Mouse (Mus musculus) forebrain, embryonic 10.5 days (tissue): ENCODE data around the gene Mob3b. TPM values are rescaled to one million over a fixed set of nuclear protein-coding genes. Genes with fewer than 3 reads are reported as not detected.

Source experiments
- DNase-seq: peaks from one replicate; pipeline ENCODE4 v3.0.0-alpha.2; 2017; ENCODE audit warnings: low spot score; ENCODE audit errors: extremely low spot score
- H3K27ac ChIP-seq: fragments of 300-500 bp; sonication (generic); 2 replicates; pipeline ENCODE4 v1.5.1; 2016; ENCODE audit warnings: mild to moderate bottlenecking
- H3K27me3 ChIP-seq: fragments of 300-500 bp; sonication (generic); 2 replicates; pipeline ENCODE4 v1.6.1; 2016; ENCODE audit warnings: mild to moderate bottlenecking; ENCODE audit not compliant: poor library complexity, severe bottlenecking
- H3K36me3 ChIP-seq: fragments of 300-500 bp; sonication (generic); replicated peaks from 2 replicates; pipeline ENCODE4 v1.6.1; 2016; ENCODE audit warnings: mild to moderate bottlenecking, moderate library complexity
- H3K4me1 ChIP-seq: fragments of 300-500 bp; sonication (generic); 2 replicates; pipeline ENCODE4 v1.6.1; 2016
- H3K4me3 ChIP-seq: fragments of 300-500 bp; sonication (generic); 2 replicates; pipeline ENCODE4 v1.5.1; 2016; ENCODE audit warnings: mild to moderate bottlenecking, moderate library complexity
- H3K9me3 ChIP-seq: fragments of 300-500 bp; sonication (generic); 2 replicates; pipeline ENCODE4 v1.6.1; 2016; ENCODE audit warnings: mild to moderate bottlenecking, moderate library complexity
- WGBS: fragments of 180-500 bp; shearing (Covaris S2); methylation state at CpG from one replicate; pipeline ENCODE4 v1.1.7; 2016; 5-methylcytosine and 5-hydroxymethylcytosine counted together
- polyA plus RNA-seq: library from polyadenylated mRNA; unstranded; fragments of >200 nt; fragmentation: Nextera tagmentation; extraction: Ambion mirVana; gene quantifications from 2 replicates; pipeline ENCODE4 v1.2.1, GENCODE M21; 2016

Gene Mob3b
- polyA plus RNA-seq, 1 experiment from 2014 or later = 24.1 TPM

GRCm38 (mm10) chr4:35140317-35140716 lies 17.0 kb downstream of the Mob3b start:
- no peak overlapping the region for H3K4me3 ChIP-seq
- H3K36me3 ChIP-seq = no peaks in the 10 kb centered on the region
- H3K4me1 ChIP-seq = peaks cover 19% of the 10 kb centered on the region
- no peaks in the 10 kb centered on the region for H3K27me3 ChIP-seq
- H3K9me3 ChIP-seq = no peaks in the 10 kb centered on the region
- DNase-seq = no peak
- WGBS = 92% methylated on average over 6 of the region's 6 CpGs
- no peak overlapping the region for H3K27ac ChIP-seq

- DNase-seq = no peak
- no peaks in the 10 kb centered on the region for H3K27me3 ChIP-seq
- H3K4me3 ChIP-seq = no peak overlapping the region
- peak overlapping the region; percentile 35; the same call in 1 of the 2 replicates for H3K27ac ChIP-seq
- no peaks in the 10 kb centered on the region for H3K9me3 ChIP-seq
- H3K36me3 ChIP-seq = 0 out of 2 replicates have a peak, but pooled peaks cover 2% of the 10 kb centered on the region
- 46% methylated on average over 6 of the region's 6 CpGs for WGBS
- peaks cover 22% of the 10 kb centered on the region for H3K4me1 ChIP-seq
Measured at GRCm38 (mm10) chr4:35138077-35138476, 19.2 kb downstream of the Mob3b start.

DNA sequence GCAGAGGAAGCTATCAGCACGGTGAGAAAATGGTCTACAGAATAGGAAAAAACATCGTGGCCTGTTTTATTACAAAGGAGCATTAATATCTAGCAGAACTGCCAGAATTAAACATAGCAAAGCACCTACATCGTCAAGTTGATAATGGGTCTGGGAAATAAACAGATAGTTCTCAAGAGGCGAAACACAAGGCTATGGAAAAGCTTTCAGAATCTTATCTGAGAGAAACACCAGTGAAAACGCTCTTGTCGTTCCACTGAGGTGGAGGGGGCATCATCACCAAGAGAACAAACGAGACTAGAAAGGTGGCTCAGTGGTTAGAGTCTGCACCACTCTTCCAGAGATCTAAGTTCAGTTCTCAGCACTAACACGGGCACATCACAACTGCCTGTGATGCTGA lies 20.3 kb downstream of the Mob3b start:
- Histone ChIP-seq H3K36me3 (peaks cover 4% of the 10 kb centered on the region; the same call in 1 of the 2 replicates), H3K4me1 (peaks cover 22% of the 10 kb centered on the region), H3K4me3 (no peak overlapping the region), H3K9me3 (0 out of 2 replicates have a peak, but pooled peaks cover 2% of the 10 kb centered on the region), H3K27ac (no peak overlapping the region), H3K27me3 (no peaks in the 10 kb centered on the region)
- no peak for DNase-seq
- WGBS = 89% methylated on average over 8 of the region's 8 CpGs

DNA sequence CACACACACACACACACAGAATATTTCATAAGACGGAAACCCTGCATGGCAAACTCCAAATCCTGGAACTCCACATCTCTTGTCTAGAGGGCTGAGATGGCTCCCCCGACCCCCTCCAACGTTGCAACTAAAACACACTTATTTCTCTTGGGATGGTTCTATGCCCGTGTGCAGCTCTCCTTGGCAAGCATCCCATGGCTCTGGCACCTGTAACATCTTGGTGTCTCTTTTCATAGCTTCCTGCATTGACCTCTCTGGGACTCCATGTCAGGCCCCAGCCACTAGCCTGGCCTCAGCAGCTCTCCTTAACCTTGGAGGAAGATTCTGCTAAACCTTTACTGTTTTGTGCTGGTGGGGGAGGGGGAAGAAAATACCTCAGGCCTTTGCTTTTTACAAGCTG lies 21.5 kb downstream of the Mob3b start:
- peaks cover 22% of the 10 kb centered on the region for H3K4me1 ChIP-seq
- H3K27ac ChIP-seq = peak overlapping the region; percentile 27
- no peak for DNase-seq
- 0 out of 2 replicates have a peak, but pooled peaks cover 10% of the 10 kb centered on the region for H3K9me3 ChIP-seq
- H3K27me3 ChIP-seq = no peaks in the 10 kb centered on the region
- 80% methylated on average over 4 of the region's 4 CpGs for WGBS
- H3K36me3 ChIP-seq = peaks cover 7% of the 10 kb centered on the region; the same call in 1 of the 2 replicates
- no peak overlapping the region for H3K4me3 ChIP-seq

GRCm38 (mm10) chr4:35134846-35135611 lies 22.3 kb downstream of the Mob3b start:
- 86% methylated on average over 15 of the region's 15 CpGs for WGBS
- Histone ChIP-seq H3K36me3 (peaks cover 7% of the 10 kb centered on the region; the same call in 1 of the 2 replicates), H3K4me3 (no peak overlapping the region), H3K9me3 (0 out of 2 replicates have a peak, but pooled peaks cover 10% of the 10 kb centered on the region), H3K4me1 (peaks cover 22% of the 10 kb centered on the region), H3K27me3 (no peaks in the 10 kb centered on the region), H3K27ac (no peak overlapping the region)
- no peak for DNase-seq

GRCm38 (mm10) chr4:35133411-35133810 lies 23.9 kb downstream of the Mob3b start:
- Histone ChIP-seq H3K27me3 (no peaks in the 10 kb centered on the region), H3K4me1 (peaks cover 25% of the 10 kb centered on the region), H3K4me3 (no peak overlapping the region), H3K36me3 (peaks cover 7% of the 10 kb centered on the region; the same call in 1 of the 2 replicates), H3K9me3 (0 out of 2 replicates have a peak, but pooled peaks cover 10% of the 10 kb centered on the region), H3K27ac (no peak overlapping the region)
- DNase-seq = no peak
- 94% methylated on average over 4 of the region's 4 CpGs for WGBS

DNA sequence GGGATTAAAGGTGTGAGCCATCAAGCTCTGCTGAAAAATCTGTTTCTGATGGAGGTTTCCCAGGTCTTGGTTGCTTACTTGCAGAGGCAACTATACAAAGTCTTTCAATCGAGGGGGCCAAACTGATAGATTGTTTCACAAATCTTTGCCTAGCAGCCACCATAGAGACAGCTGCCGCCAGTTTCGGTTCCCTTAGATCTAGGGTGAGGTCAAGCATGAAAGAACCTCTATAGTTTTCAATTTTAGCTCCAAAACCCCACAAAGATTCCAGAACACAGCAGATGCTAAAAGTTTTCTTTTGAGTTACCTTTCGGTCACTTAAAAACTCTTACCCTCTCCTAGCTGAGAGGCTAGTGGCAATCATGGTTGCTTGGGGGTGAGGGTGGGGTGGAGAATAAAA lies 25.7 kb downstream of the Mob3b start:
- H3K27me3 ChIP-seq = no peaks in the 10 kb centered on the region
- 76% methylated on average over 4 of the region's 4 CpGs for WGBS
- no peak overlapping the region for H3K4me3 ChIP-seq
- no peak overlapping the region for H3K27ac ChIP-seq
- no peak for DNase-seq
- H3K36me3 ChIP-seq = peaks cover 7% of the 10 kb centered on the region; the same call in 1 of the 2 replicates
- peaks cover 36% of the 10 kb centered on the region for H3K4me1 ChIP-seq
- H3K9me3 ChIP-seq = 0 out of 2 replicates have a peak, but pooled peaks cover 10% of the 10 kb centered on the region

GRCm38 (mm10) chr4:35130411-35130948 lies 26.8 kb downstream of the Mob3b start:
- 0 out of 2 replicates have a peak, but pooled peaks cover 10% of the 10 kb centered on the region for H3K9me3 ChIP-seq
- 85% methylated on average over 6 of the region's 6 CpGs for WGBS
- no peak for DNase-seq
- H3K36me3 ChIP-seq = peaks cover 7% of the 10 kb centered on the region; the same call in 1 of the 2 replicates
- H3K4me3 ChIP-seq = no peak overlapping the region
- no peaks in the 10 kb centered on the region for H3K27me3 ChIP-seq
- H3K4me1 ChIP-seq = peaks cover 36% of the 10 kb centered on the region
- no peak overlapping the region for H3K27ac ChIP-seq

DNA sequence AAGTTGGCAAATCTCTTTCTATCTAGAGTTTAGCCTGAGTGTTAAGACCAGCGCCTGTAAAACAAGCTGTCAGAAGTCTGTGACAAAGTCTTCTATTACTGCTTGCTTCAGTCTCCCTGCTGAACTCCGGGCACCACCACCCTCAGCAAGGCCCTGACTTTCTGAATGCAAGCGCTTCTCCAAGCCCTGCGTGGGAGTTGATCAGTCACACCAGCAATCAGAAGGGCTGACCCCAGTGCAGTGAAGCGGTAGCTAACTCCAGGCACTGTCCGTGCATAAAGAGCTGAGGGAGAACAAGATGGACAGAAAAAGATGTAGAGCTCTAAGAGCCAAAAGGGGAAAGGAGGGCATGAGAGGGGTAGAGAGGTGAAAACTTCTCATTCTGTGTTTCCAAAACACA lies 29.5 kb downstream of the Mob3b start:
- DNase-seq = no peak
- Histone ChIP-seq H3K27ac (peak overlapping the region; percentile 62; the same call in 1 of the 2 replicates), H3K9me3 (0 out of 2 replicates have a peak, but pooled peaks cover 10% of the 10 kb centered on the region), H3K27me3 (no peaks in the 10 kb centered on the region), H3K4me3 (no peak overlapping the region), H3K4me1 (peaks cover 60% of the 10 kb centered on the region), H3K36me3 (peaks cover 5% of the 10 kb centered on the region; the same call in 1 of the 2 replicates)
- 67% methylated on average over 6 of the region's 6 CpGs for WGBS

DNA sequence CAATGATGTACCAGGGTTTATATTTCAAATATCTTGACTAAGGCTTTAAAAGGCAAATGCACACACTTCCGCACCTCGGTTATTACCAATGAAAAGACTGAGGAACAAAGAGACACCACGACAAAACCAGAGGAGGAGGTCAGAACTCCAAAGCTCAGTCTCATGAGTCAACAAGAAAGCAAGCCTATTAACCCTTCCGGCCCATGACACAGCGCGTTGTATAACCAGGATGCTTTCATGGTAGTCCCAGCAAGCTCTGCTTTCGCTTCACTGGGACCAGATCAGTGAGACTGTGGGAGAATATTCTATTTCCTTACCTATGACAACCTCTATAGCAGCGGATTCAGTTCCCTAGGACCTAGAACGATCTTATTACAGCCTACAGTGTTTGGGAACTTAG lies 30.5 kb downstream of the Mob3b start:
- Histone ChIP-seq H3K9me3 (0 out of 2 replicates have a peak, but pooled peaks cover 6% of the 10 kb centered on the region), H3K27me3 (peaks cover 4% of the 10 kb centered on the region; the same call in 1 of the 2 replicates), H3K4me1 (peaks cover 70% of the 10 kb centered on the region), H3K27ac (peak overlapping the region; percentile 80; the same call in 1 of the 2 replicates), H3K36me3 (peaks cover 1% of the 10 kb centered on the region; the same call in 1 of the 2 replicates), H3K4me3 (no peak overlapping the region)
- 58% methylated on average over 9 of the region's 9 CpGs for WGBS
- DNase-seq = no peak

- DNase-seq = peak; percentile 77
- Histone ChIP-seq H3K9me3 (no peaks in the 10 kb centered on the region), H3K4me3 (peak overlapping the region; percentile 26), H3K36me3 (no peaks in the 10 kb centered on the region), H3K27ac (peak overlapping the region; percentile 80), H3K4me1 (peaks cover 84% of the 10 kb centered on the region), H3K27me3 (peaks cover 7% of the 10 kb centered on the region; the same call in 1 of the 2 replicates)
- 1% methylated on average over 6 of the region's 6 CpGs for WGBS
Measured at GRCm38 (mm10) chr4:35125299-35125777, 31.9 kb downstream of the Mob3b start.

DNA sequence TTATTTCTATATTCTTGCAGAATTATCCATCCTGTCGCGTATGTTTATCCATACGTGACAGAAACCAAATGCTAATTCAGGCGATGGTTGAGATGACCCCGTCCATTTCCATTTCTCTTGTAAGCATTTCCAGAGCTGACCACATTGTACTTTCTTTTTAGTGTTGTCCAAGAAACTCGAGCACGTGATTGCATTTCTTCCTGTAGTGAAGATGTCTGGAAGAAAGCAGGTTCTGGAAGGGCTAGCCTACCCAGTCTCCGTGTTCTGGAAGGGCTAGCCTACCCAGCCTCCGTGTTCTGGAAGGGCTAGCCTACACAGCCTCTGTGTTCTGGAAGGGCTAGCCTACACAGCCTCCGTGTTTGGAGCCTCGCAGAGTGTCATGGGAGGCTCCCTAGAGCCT lies 33.3 kb downstream of the Mob3b start:
- H3K9me3 ChIP-seq = no peaks in the 10 kb centered on the region
- H3K4me1 ChIP-seq = peaks cover 93% of the 10 kb centered on the region
- no peak for DNase-seq
- H3K36me3 ChIP-seq = no peaks in the 10 kb centered on the region
- H3K27ac ChIP-seq = peak overlapping the region; percentile 80
- WGBS = 87% methylated on average over 11 of the region's 11 CpGs
- peak overlapping the region; percentile 26; the same call in 1 of the 2 replicates for H3K4me3 ChIP-seq
- H3K27me3 ChIP-seq = peaks cover 12% of the 10 kb centered on the region
